Mouse (Mus musculus) lung, adult 2 months (tissue): ENCODE results near the gene Mllt3. TPM values are rescaled to one million over a fixed set of nuclear protein-coding genes. Genes with fewer than 3 reads are reported as not detected.

Experiments
- DNase-seq: peaks from one replicate; pipeline ENCODE4 v3.0.0; 2022
- H3K4me1 ChIP-seq: fragments of 200-500 bp; 2 replicates; pipeline ENCODE4 v1.6.1; 2011; ENCODE audit warnings: low read length; ENCODE audit not compliant: control insufficient read depth, insufficient read depth
- H3K4me3 ChIP-seq: fragments of 200-500 bp; replicated peaks from 2 replicates; pipeline ENCODE3; 2011; ENCODE audit warnings: low read depth, mild to moderate bottlenecking, control low read depth, low read length; ENCODE audit errors: extremely low read depth
- CTCF ChIP-seq: fragments of 200-500 bp; IDR thresholded peaks from 2 replicates; pipeline ENCODE4 v1.5.1; 2011; ENCODE audit warnings: mild to moderate bottlenecking, low read length, control low read depth; ENCODE audit not compliant: insufficient read depth
- POLR2A ChIP-seq: fragments of 200-500 bp; IDR thresholded peaks from 2 replicates; pipeline ENCODE4 v1.6.1; 2011; ENCODE audit warnings: low read depth, mild to moderate bottlenecking, control low read depth, low read length, borderline replicate concordance; ENCODE audit errors: extremely low read depth
- WGBS: fragments of 180-500 bp; shearing (Covaris S2); methylation state at CpG from one replicate; pipeline ENCODE4 v1.1.7; 2018; 5-methylcytosine and 5-hydroxymethylcytosine counted together
- polyA plus RNA-seq: library from polyadenylated mRNA; depleted of rRNA; stranded (reverse); fragments of >200 nt; gene quantifications from 2 replicates; pipeline ENCODE4 v1.2.3, GENCODE M21; 2012

Gene Mllt3
- polyA plus RNA-seq, 1 experiment: 8.5 TPM

- no peak for DNase-seq
- peaks cover 6% of the 10 kb centered on the region; the same call in 1 of the 2 replicates for H3K4me1 ChIP-seq
- TF ChIP-seq POLR2A (no peak), CTCF (no peak)
- 30% methylated on average over 1 of the region's 1 CpGs for WGBS
- H3K4me3 ChIP-seq: no peak overlapping the region
Observed at GRCm38 (mm10) chr4:87904722-87905121, 128.4 kb downstream of the Mllt3 start.

GRCm38 (mm10) chr4:87902584-87902983 is 130.6 kb downstream of the Mllt3 start:
- 79% methylated on average over 4 of the region's 4 CpGs for WGBS
- no peak for TF ChIP-seq CTCF
- no peak for TF ChIP-seq POLR2A
- no peak overlapping the region for H3K4me3 ChIP-seq
- peaks cover 6% of the 10 kb centered on the region for H3K4me1 ChIP-seq
- DNase-seq: no peak

- Histone ChIP-seq H3K4me1 (peaks cover 6% of the 10 kb centered on the region), H3K4me3 (no peak overlapping the region)
- 38% methylated on average over 1 of the region's 1 CpGs for WGBS
- no peak for DNase-seq
- TF ChIP-seq CTCF (no peak), POLR2A (no peak)
Observed at GRCm38 (mm10) chr4:87901166-87901565, 132.0 kb downstream of the Mllt3 start.

GRCm38 (mm10) chr4:87893498-87893897 is 139.7 kb downstream of the Mllt3 start:
- DNase-seq: no peak
- 0 out of 2 replicates have a peak, but pooled peaks cover 2% of the 10 kb centered on the region for H3K4me1 ChIP-seq
- 71% methylated on average over 3 of the region's 3 CpGs for WGBS
- H3K4me3 ChIP-seq: no peak overlapping the region
- no peak for TF ChIP-seq CTCF
- TF ChIP-seq POLR2A: no peak

GRCm38 (mm10) chr4:87893012-87893411 is 140.2 kb downstream of the Mllt3 start:
- TF ChIP-seq POLR2A (no peak), CTCF (no peak)
- WGBS: 68% methylated on average over 4 of the region's 4 CpGs
- no peak for DNase-seq
- 0 out of 2 replicates have a peak, but pooled peaks cover 2% of the 10 kb centered on the region for H3K4me1 ChIP-seq
- H3K4me3 ChIP-seq: no peak overlapping the region

- Histone ChIP-seq H3K4me1 (no peaks in the 10 kb centered on the region; the same call in none of the 2 replicates), H3K4me3 (no peak overlapping the region)
- 61% methylated on average over 5 of the region's 5 CpGs for WGBS
- TF ChIP-seq CTCF: no peak
- no peak for TF ChIP-seq POLR2A
- no peak for DNase-seq
Observed at GRCm38 (mm10) chr4:87883225-87883875, 149.8 kb downstream of the Mllt3 start.

- Histone ChIP-seq H3K4me1 (no peaks in the 10 kb centered on the region; the same call in none of the 2 replicates), H3K4me3 (no peak overlapping the region)
- WGBS: 100% methylated on average over 1 of the region's 1 CpGs
- no peak for TF ChIP-seq CTCF
- TF ChIP-seq POLR2A: no peak
- DNase-seq: no peak
Observed at GRCm38 (mm10) chr4:87881995-87882394, 151.2 kb downstream of the Mllt3 start.

GRCm38 (mm10) chr4:87881583-87881982 is 151.6 kb downstream of the Mllt3 start:
- Histone ChIP-seq H3K4me1 (no peaks in the 10 kb centered on the region; the same call in 1 of the 2 replicates), H3K4me3 (no peak overlapping the region)
- TF ChIP-seq POLR2A (no peak), CTCF (no peak)
- no peak for DNase-seq
- WGBS: 76% methylated on average over 2 of the region's 2 CpGs

GRCm38 (mm10) chr4:87880297-87880696 is 152.9 kb downstream of the Mllt3 start:
- TF ChIP-seq POLR2A (no peak), CTCF (no peak)
- DNase-seq: no peak
- WGBS: 66% methylated on average over 2 of the region's 2 CpGs
- H3K4me3 ChIP-seq: no peak overlapping the region
- H3K4me1 ChIP-seq: no peaks in the 10 kb centered on the region

- DNase-seq: no peak
- no peaks in the 10 kb centered on the region for H3K4me1 ChIP-seq
- WGBS: 84% methylated on average over 6 of the region's 6 CpGs
- no peak overlapping the region for H3K4me3 ChIP-seq
- no peak for TF ChIP-seq POLR2A
Observed at GRCm38 (mm10) chr4:87878701-87879100, 154.5 kb downstream of the Mllt3 start.

GRCm38 (mm10) chr4:87870563-87870962 is 162.6 kb downstream of the Mllt3 start:
- 45% methylated on average over 2 of the region's 2 CpGs for WGBS
- no peak overlapping the region for H3K4me3 ChIP-seq
- DNase-seq: no peak
- no peaks in the 10 kb centered on the region for H3K4me1 ChIP-seq
- no peak for TF ChIP-seq CTCF
- TF ChIP-seq POLR2A: no peak
